Mouse (Mus musculus) midbrain, postnatal 0 days (tissue): ENCODE results near the gene Immt. TPM values are rescaled to one million over a fixed set of nuclear protein-coding genes. Genes with fewer than 3 reads are reported as not detected.

Experiments
- ATAC-seq: fragments of 200-750 bp; cut with Nextera tagmentation; 2 replicates; pipeline ENCODE4 v1.8.0; 2017; ENCODE audit warnings: moderate number of reproducible peaks, mild to moderate bottlenecking, moderate TSS enrichment, moderate library complexity; ENCODE audit not compliant: low FRiP score
- DNase-seq: peaks from one replicate; pipeline ENCODE4 v3.0.0-alpha.2; 2015; ENCODE audit warnings: low spot score
- H3K27ac ChIP-seq: fragments of 300-500 bp; sonication (generic); 2 replicates; pipeline ENCODE4 v1.5.1; 2014; ENCODE audit warnings: low read depth, mild to moderate bottlenecking, low read length, mixed read lengths
- H3K27me3 ChIP-seq: fragments of 300-500 bp; sonication (generic); 2 replicates; pipeline ENCODE4 v1.6.1; 2014; ENCODE audit warnings: low read length, control low read depth, mixed read lengths; ENCODE audit not compliant: insufficient read depth
- H3K36me3 ChIP-seq: fragments of 300-500 bp; sonication (generic); 2 replicates; pipeline ENCODE4 v1.6.1; 2014; ENCODE audit warnings: low read length, control low read depth, mixed read lengths; ENCODE audit not compliant: insufficient read depth
- H3K4me1 ChIP-seq: fragments of 300-500 bp; sonication (generic); 2 replicates; pipeline ENCODE4 v1.6.1; 2014; ENCODE audit warnings: mild to moderate bottlenecking, control low read depth, antibody characterized with exemption, low read length, mixed read lengths; ENCODE audit not compliant: insufficient read depth
- H3K4me2 ChIP-seq: fragments of 300-500 bp; sonication (generic); 2 replicates; pipeline ENCODE4 v1.6.1; 2014; ENCODE audit warnings: low read depth, mild to moderate bottlenecking, low read length, mixed read lengths; ENCODE audit not compliant: poor library complexity, severe bottlenecking
- H3K4me3 ChIP-seq: fragments of 300-500 bp; sonication (generic); 2 replicates; pipeline ENCODE4 v1.5.1; 2014; ENCODE audit warnings: low read depth, mild to moderate bottlenecking, low read length, moderate library complexity
- H3K9ac ChIP-seq: fragments of 300-500 bp; sonication (generic); replicated peaks from 2 replicates; pipeline ENCODE4 v1.6.1; 2014; ENCODE audit warnings: mild to moderate bottlenecking, low read length, moderate library complexity, mixed read lengths; ENCODE audit not compliant: poor library complexity, severe bottlenecking
- H3K9me3 ChIP-seq: fragments of 300-500 bp; sonication (generic); 2 replicates; pipeline ENCODE4 v1.6.1; 2016; ENCODE audit warnings: low read length, control low read depth
- CTCF ChIP-seq: IDR thresholded peaks from 2 replicates; pipeline ENCODE4 v1.5.1; 2016; ENCODE audit warnings: antibody characterized with exemption, mild to moderate bottlenecking
- WGBS: fragments of 180-500 bp; shearing (Covaris S2); extraction: QIAGEN DNeasy Blood & Tissue Kit; methylation state at CpG from one replicate; pipeline ENCODE4 v1.1.7; 2014; 5-methylcytosine and 5-hydroxymethylcytosine counted together
- polyA plus RNA-seq: library from polyadenylated mRNA; unstranded; fragments of >200 nt; fragmentation: Nextera tagmentation; extraction: Ambion mirVana; gene quantifications from 2 replicates; pipeline ENCODE4 v1.2.1, GENCODE M21; 2015
- total RNA-seq: library from RNA; depleted of rRNA; stranded (reverse); fragments of >200 nt; gene quantifications from 2 replicates; pipeline ENCODE4 v1.2.3, GENCODE M21; 2014; rRNA removed

Immt gene
- total RNA-seq, result 100 and 107 TPM in 2 replicates
- 145 and 155 TPM in 2 replicates for polyA plus RNA-seq

DNA sequence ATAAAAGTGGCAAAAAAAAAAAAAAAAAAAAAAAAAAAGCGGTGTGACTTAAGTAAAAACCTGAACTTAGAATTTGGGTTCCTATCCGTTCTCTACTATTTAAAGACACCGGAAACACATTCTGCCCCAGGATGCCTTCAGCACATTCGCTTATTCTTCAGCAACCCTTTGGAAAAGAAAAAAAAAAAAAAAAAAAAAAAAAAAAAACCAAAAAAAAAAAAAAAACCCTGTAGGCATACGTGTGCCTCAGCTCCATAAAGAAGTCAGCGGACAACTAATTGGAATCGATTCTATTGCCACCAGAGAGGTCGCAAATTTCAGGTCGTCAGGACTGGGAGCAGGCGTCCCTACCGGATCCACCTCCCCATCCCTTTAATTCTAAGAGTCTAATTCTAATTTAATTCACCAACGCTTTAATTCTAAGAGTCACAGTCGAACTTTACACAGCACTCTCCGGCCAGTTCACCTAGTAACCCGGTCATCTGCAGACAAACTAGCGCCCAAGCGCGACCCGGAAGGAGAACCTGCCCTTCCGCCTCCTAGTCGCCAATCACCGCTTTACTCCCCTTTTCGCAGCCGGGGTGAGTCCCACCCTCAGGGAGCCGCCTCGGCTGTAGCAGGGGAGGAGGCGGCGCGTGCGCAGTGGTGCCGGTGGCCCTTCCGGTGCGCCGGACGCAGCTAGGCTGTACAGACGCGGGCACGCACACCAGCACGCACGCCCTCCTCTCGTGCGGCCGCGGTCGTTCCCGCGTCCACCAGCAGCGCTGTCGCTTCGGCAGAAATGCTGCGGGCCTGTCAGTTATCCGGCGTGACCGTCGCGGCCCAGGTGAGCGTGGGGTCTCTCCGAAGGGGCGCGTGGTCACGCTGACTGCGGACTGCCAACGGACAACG lies at the start of gene Immt:
Immt (plus strand) TSS at position 642 of the 891 bp plus-strand sequence.
- WGBS, result under 1% methylated on average over 62 of the region's 64 CpGs
- DNase-seq (peak; percentile 98), ATAC-seq (peak; percentile 99)
- Histone ChIP-seq H3K9ac (peak within 1 kb of the TSS; percentile 90), H3K36me3 (no peaks in the 10 kb centered on the region), H3K9me3 (no peaks in the 10 kb centered on the region), H3K4me2 (peak within 1 kb of the TSS; percentile 57), H3K4me1 (0 out of 2 replicates have a peak, but pooled peaks cover 7% of the 10 kb centered on the region), H3K27me3 (no peaks in the 10 kb centered on the region; the same call in 1 of the 2 replicates), H3K4me3 (peak within 1 kb of the TSS; percentile 62), H3K27ac (peak within 1 kb of the TSS; percentile 96)
- peak; percentile 33 for TF ChIP-seq CTCF

GRCm38 (mm10) chr6:71783165-71783564 lies 48.0 kb upstream of the Immt start:
- no peaks in the 10 kb centered on the region for H3K9me3 ChIP-seq
- H3K27ac ChIP-seq, result no peak overlapping the region
- H3K9ac ChIP-seq, result no peak overlapping the region
- H3K4me2 ChIP-seq, result no peak overlapping the region
- no peaks in the 10 kb centered on the region for H3K27me3 ChIP-seq
- no peak overlapping the region for H3K4me3 ChIP-seq
- H3K36me3 ChIP-seq, result peaks cover 53% of the 10 kb centered on the region
- H3K4me1 ChIP-seq, result no peaks in the 10 kb centered on the region
- ATAC-seq, result no peak
- DNase-seq, result no peak
- 86% methylated on average over 5 of the region's 5 CpGs for WGBS
- TF ChIP-seq CTCF, result no peak

DNA sequence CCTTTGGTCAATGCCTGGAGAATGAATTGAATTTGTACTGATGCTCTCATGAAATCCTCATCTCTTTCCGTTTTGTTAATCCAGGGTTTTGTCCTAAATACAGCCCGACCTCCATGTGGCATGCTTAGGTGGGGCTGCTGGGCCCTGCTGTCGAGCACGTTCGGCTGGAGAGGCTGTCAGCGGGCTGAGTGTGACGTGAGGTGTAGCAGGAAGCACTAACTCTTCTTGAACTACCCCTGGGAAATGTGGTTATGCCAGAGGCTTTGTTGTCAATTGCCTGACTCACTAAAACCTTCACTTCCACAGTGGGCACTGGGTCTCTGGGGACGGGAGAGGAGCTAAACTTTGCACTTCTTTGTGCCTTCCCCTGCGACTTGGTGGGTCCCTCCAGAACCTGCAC lies 42.8 kb upstream of the Immt start:
- Histone ChIP-seq H3K4me2 (no peak overlapping the region), H3K27me3 (no peaks in the 10 kb centered on the region), H3K9ac (no peak overlapping the region), H3K27ac (no peak overlapping the region), H3K36me3 (peaks cover 23% of the 10 kb centered on the region), H3K9me3 (no peaks in the 10 kb centered on the region), H3K4me3 (no peak overlapping the region), H3K4me1 (no peaks in the 10 kb centered on the region)
- DNase-seq, result no peak
- no peak for TF ChIP-seq CTCF
- ATAC-seq, result no peak
- 85% methylated on average over 9 of the region's 9 CpGs for WGBS

DNA sequence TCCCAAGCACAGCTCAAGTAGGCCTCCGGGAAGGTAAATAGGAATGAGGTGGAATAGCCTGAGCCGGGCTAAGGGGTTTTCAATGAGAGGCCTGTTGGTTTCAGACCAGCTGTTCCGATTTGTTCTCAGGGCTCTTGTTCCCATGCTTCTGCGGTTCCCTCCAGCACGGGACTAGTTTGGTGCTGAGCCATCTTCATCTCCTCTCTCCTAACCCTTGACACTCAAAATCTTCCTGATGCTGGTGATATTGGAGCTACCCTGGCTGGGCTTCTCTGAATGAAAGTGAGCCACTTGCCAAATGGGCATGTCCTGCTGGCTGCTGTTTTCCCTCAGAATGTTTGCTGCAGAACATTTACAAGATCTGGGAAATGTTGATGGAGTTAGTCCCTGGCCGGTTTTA lies 39.4 kb upstream of the Immt start:
- Histone ChIP-seq H3K9ac (no peak overlapping the region), H3K4me3 (no peak overlapping the region), H3K36me3 (peaks cover 32% of the 10 kb centered on the region), H3K4me2 (no peak overlapping the region), H3K9me3 (no peaks in the 10 kb centered on the region), H3K27ac (no peak overlapping the region), H3K27me3 (no peaks in the 10 kb centered on the region), H3K4me1 (no peaks in the 10 kb centered on the region)
- DNase-seq, result no peak
- WGBS, result 92% methylated on average over 6 of the region's 6 CpGs
- ATAC-seq, result no peak
- no peak for TF ChIP-seq CTCF

DNA sequence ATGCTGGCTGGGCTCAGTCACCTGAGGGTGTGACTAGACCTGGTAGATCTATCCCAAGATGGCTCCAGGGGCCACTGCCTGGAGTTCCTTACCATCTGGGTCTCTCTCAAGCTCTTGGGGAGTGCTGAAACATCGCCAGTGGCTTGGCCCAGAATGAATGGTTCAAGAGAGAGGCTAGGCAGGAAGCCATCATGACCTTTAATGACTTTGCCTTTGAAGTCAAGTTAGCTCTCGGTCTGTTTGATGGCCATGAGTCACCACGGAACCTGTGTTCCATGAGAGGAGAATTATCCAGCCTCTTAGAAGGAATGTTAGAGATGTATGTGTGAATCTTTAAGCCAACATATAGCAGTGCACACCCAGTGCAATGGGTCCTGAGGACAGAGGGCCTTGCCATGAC lies 31.7 kb upstream of the Immt start:
- 76% methylated on average over 3 of the region's 3 CpGs for WGBS
- no peak for ATAC-seq
- TF ChIP-seq CTCF, result no peak

GRCm38 (mm10) chr6:71801011-71801713 lies 30.0 kb upstream of the Immt start:
- no peaks in the 10 kb centered on the region for H3K4me1 ChIP-seq
- H3K9me3 ChIP-seq, result no peaks in the 10 kb centered on the region
- TF ChIP-seq CTCF, result no peak
- no peaks in the 10 kb centered on the region for H3K27me3 ChIP-seq
- 50% methylated on average over 7 of the region's 7 CpGs for WGBS
- no peak overlapping the region for H3K27ac ChIP-seq
- ATAC-seq, result no peak
- peaks cover 38% of the 10 kb centered on the region for H3K36me3 ChIP-seq
- DNase-seq, result no peak
- H3K4me2 ChIP-seq, result no peak overlapping the region
- H3K4me3 ChIP-seq, result no peak overlapping the region
- H3K9ac ChIP-seq, result no peak overlapping the region

More for the DNA sequence above, 31.7 kb upstream of the Immt start:
- Histone ChIP-seq H3K9ac (no peak overlapping the region), H3K4me3 (no peak overlapping the region), H3K27ac (no peak overlapping the region), H3K36me3 (peaks cover 37% of the 10 kb centered on the region), H3K4me2 (no peak overlapping the region), H3K9me3 (no peaks in the 10 kb centered on the region), H3K27me3 (no peaks in the 10 kb centered on the region), H3K4me1 (no peaks in the 10 kb centered on the region)
- DNase-seq, result no peak
